Mouse (Mus musculus) heart, embryonic 15.5 days (tissue): ENCODE data around the gene Gng13. TPM values are rescaled to one million over a fixed set of nuclear protein-coding genes. Genes with fewer than 3 reads are reported as not detected.

Experiments
- ATAC-seq: fragments of 200-750 bp; cut with Nextera tagmentation; replicated peaks from 2 replicates; pipeline ENCODE4 v1.8.0; 2017; ENCODE audit warnings: low read depth, moderate TSS enrichment; ENCODE audit not compliant: insufficient number of reproducible peaks, insufficient read depth, low FRiP score
- H3K27ac ChIP-seq: fragments of 300-500 bp; sonication (generic); 2 replicates; pipeline ENCODE4 v1.5.1; 2015; ENCODE audit warnings: mild to moderate bottlenecking, inconsistent platforms
- H3K27me3 ChIP-seq: fragments of 300-500 bp; sonication (generic); 2 replicates; pipeline ENCODE4 v1.6.1; 2015; ENCODE audit warnings: inconsistent platforms
- H3K36me3 ChIP-seq: fragments of 300-500 bp; sonication (generic); 2 replicates; pipeline ENCODE4 v1.6.1; 2015; ENCODE audit warnings: mild to moderate bottlenecking, inconsistent platforms
- H3K4me1 ChIP-seq: fragments of 300-500 bp; sonication (generic); replicated peaks from 2 replicates; pipeline ENCODE4 v1.6.1; 2015; ENCODE audit warnings: inconsistent platforms
- H3K4me2 ChIP-seq: fragments of 300-500 bp; sonication (generic); 2 replicates; pipeline ENCODE4 v1.6.1; 2015; ENCODE audit warnings: inconsistent platforms, mild to moderate bottlenecking, moderate library complexity
- H3K4me3 ChIP-seq: fragments of 300-500 bp; sonication (generic); 2 replicates; pipeline ENCODE4 v1.5.1; 2015; ENCODE audit warnings: mild to moderate bottlenecking, inconsistent platforms
- H3K9ac ChIP-seq: fragments of 300-500 bp; sonication (generic); 2 replicates; pipeline ENCODE4 v1.6.1; 2015; ENCODE audit warnings: mild to moderate bottlenecking, inconsistent platforms
- H3K9me3 ChIP-seq: fragments of 300-500 bp; sonication (generic); replicated peaks from 2 replicates; pipeline ENCODE4 v1.6.1; 2016; ENCODE audit warnings: inconsistent platforms
- WGBS: fragments of 180-500 bp; shearing (Covaris S2); methylation state at CpG from one replicate; pipeline ENCODE4 v1.1.7; 2015; ENCODE audit warnings: mixed read lengths; 5-methylcytosine and 5-hydroxymethylcytosine counted together
- polyA plus RNA-seq: library from polyadenylated mRNA; unstranded; fragments of >200 nt; fragmentation: Nextera tagmentation; extraction: Ambion mirVana; gene quantifications from 2 replicates; pipeline ENCODE4 v1.2.1, GENCODE M21; 2015

Gng13 gene
- 1.0 and 2.0 TPM in 2 replicates for polyA plus RNA-seq

- Histone ChIP-seq H3K4me2 (peak within 1 kb of the TSS; percentile 86), H3K4me1 (peaks cover 16% of the 10 kb centered on the region), H3K4me3 (peak within 1 kb of the TSS; percentile 45), H3K27me3 (peaks cover 32% of the 10 kb centered on the region), H3K27ac (no peak within 1 kb of the TSS), H3K9ac (peak within 1 kb of the TSS; percentile 52), H3K9me3 (no peaks in the 10 kb centered on the region), H3K36me3 (peaks cover 9% of the 10 kb centered on the region; the same call in 1 of the 2 replicates)
- WGBS = 2% methylated on average over 45 of the region's 45 CpGs
- ATAC-seq = peak; percentile 19
Observed at GRCm38 (mm10) chr17:25716711-25717637, at the start of gene Gng13. TSS of gene Gng13 (plus strand) at chr17:25717171.

GRCm38 (mm10) chr17:25668481-25669055, 48.4 kb upstream of the Gng13 start:
- Histone ChIP-seq H3K4me3 (no peak overlapping the region), H3K36me3 (no peaks in the 10 kb centered on the region), H3K9ac (no peak overlapping the region), H3K4me2 (no peak overlapping the region), H3K27me3 (0 out of 2 replicates have a peak, but pooled peaks cover 4% of the 10 kb centered on the region), H3K27ac (no peak overlapping the region), H3K4me1 (no peaks in the 10 kb centered on the region), H3K9me3 (no peaks in the 10 kb centered on the region)
- WGBS = 64% methylated on average over 7 of the region's 7 CpGs
- ATAC-seq = no peak

- H3K9me3 ChIP-seq = no peaks in the 10 kb centered on the region
- no peak overlapping the region for H3K27ac ChIP-seq
- H3K9ac ChIP-seq = no peak overlapping the region
- no peaks in the 10 kb centered on the region for H3K36me3 ChIP-seq
- H3K4me3 ChIP-seq = no peak overlapping the region
- ATAC-seq = no peak
- H3K4me1 ChIP-seq = no peaks in the 10 kb centered on the region
- H3K4me2 ChIP-seq = no peak overlapping the region
- 0 out of 2 replicates have a peak, but pooled peaks cover 4% of the 10 kb centered on the region for H3K27me3 ChIP-seq
Observed at GRCm38 (mm10) chr17:25672982-25673381, 44.0 kb upstream of the Gng13 start.

- H3K27ac ChIP-seq = no peak overlapping the region
- no peak overlapping the region for H3K4me2 ChIP-seq
- H3K27me3 ChIP-seq = peaks cover 3% of the 10 kb centered on the region; the same call in 1 of the 2 replicates
- no peaks in the 10 kb centered on the region for H3K9me3 ChIP-seq
- H3K36me3 ChIP-seq = no peaks in the 10 kb centered on the region
- no peak overlapping the region for H3K9ac ChIP-seq
- no peak for ATAC-seq
- WGBS = 68% methylated on average over 6 of the region's 6 CpGs
- no peak overlapping the region for H3K4me3 ChIP-seq
- H3K4me1 ChIP-seq = no peaks in the 10 kb centered on the region
Observed at GRCm38 (mm10) chr17:25677969-25678368, 39.0 kb upstream of the Gng13 start.

GRCm38 (mm10) chr17:25679818-25680217, 37.2 kb upstream of the Gng13 start:
- ATAC-seq = no peak
- WGBS = 18% methylated on average over 5 of the region's 5 CpGs
- Histone ChIP-seq H3K4me2 (no peak overlapping the region), H3K27ac (no peak overlapping the region), H3K27me3 (peaks cover 3% of the 10 kb centered on the region; the same call in 1 of the 2 replicates), H3K4me1 (no peaks in the 10 kb centered on the region), H3K9me3 (no peaks in the 10 kb centered on the region), H3K36me3 (no peaks in the 10 kb centered on the region), H3K4me3 (no peak overlapping the region), H3K9ac (no peak overlapping the region)

- Histone ChIP-seq H3K4me1 (no peaks in the 10 kb centered on the region), H3K9ac (no peak overlapping the region), H3K27me3 (peaks cover 13% of the 10 kb centered on the region; the same call in 1 of the 2 replicates), H3K36me3 (no peaks in the 10 kb centered on the region), H3K27ac (no peak overlapping the region), H3K4me3 (no peak overlapping the region), H3K4me2 (no peak overlapping the region), H3K9me3 (no peaks in the 10 kb centered on the region)
- 85% methylated on average over 4 of the region's 4 CpGs for WGBS
- no peak for ATAC-seq
Observed at GRCm38 (mm10) chr17:25681636-25682035, 35.3 kb upstream of the Gng13 start.

GRCm38 (mm10) chr17:25686323-25686722, 30.6 kb upstream of the Gng13 start:
- H3K4me3 ChIP-seq = no peak overlapping the region
- no peaks in the 10 kb centered on the region for H3K4me1 ChIP-seq
- H3K4me2 ChIP-seq = no peak overlapping the region
- no peaks in the 10 kb centered on the region for H3K36me3 ChIP-seq
- WGBS = 41% methylated on average over 7 of the region's 7 CpGs
- H3K27me3 ChIP-seq = peaks cover 30% of the 10 kb centered on the region
- H3K27ac ChIP-seq = no peak overlapping the region
- H3K9ac ChIP-seq = no peak overlapping the region
- ATAC-seq = no peak
- no peaks in the 10 kb centered on the region for H3K9me3 ChIP-seq

- Histone ChIP-seq H3K27ac (no peak overlapping the region), H3K9ac (no peak overlapping the region), H3K4me2 (no peak overlapping the region), H3K4me3 (no peak overlapping the region), H3K27me3 (peaks cover 30% of the 10 kb centered on the region), H3K9me3 (no peaks in the 10 kb centered on the region), H3K4me1 (no peaks in the 10 kb centered on the region), H3K36me3 (no peaks in the 10 kb centered on the region)
- ATAC-seq = no peak
- 75% methylated on average over 4 of the region's 4 CpGs for WGBS
Observed at GRCm38 (mm10) chr17:25688922-25689321, 28.0 kb upstream of the Gng13 start.

GRCm38 (mm10) chr17:25696263-25696662, 20.7 kb upstream of the Gng13 start:
- no peak overlapping the region for H3K4me3 ChIP-seq
- WGBS = 25% methylated on average over 1 of the region's 1 CpGs
- H3K9ac ChIP-seq = no peak overlapping the region
- no peaks in the 10 kb centered on the region for H3K9me3 ChIP-seq
- no peaks in the 10 kb centered on the region for H3K36me3 ChIP-seq
- ATAC-seq = no peak
- H3K4me2 ChIP-seq = no peak overlapping the region
- no peaks in the 10 kb centered on the region for H3K4me1 ChIP-seq
- H3K27ac ChIP-seq = no peak overlapping the region
- 0 out of 2 replicates have a peak, but pooled peaks cover 7% of the 10 kb centered on the region for H3K27me3 ChIP-seq

- H3K4me2 ChIP-seq = no peak overlapping the region
- no peaks in the 10 kb centered on the region for H3K36me3 ChIP-seq
- H3K9me3 ChIP-seq = no peaks in the 10 kb centered on the region
- H3K4me1 ChIP-seq = no peaks in the 10 kb centered on the region
- H3K9ac ChIP-seq = no peak overlapping the region
- H3K27me3 ChIP-seq = peaks cover 16% of the 10 kb centered on the region; the same call in 1 of the 2 replicates
- no peak overlapping the region for H3K27ac ChIP-seq
- no peak overlapping the region for H3K4me3 ChIP-seq
- no peak; the same call in 1 of the 2 replicates for ATAC-seq
- 12% methylated on average over 7 of the region's 7 CpGs for WGBS
Observed at GRCm38 (mm10) chr17:25698446-25698845, 18.5 kb upstream of the Gng13 start.

GRCm38 (mm10) chr17:25700863-25701496, 16.0 kb upstream of the Gng13 start:
- Histone ChIP-seq H3K36me3 (no peaks in the 10 kb centered on the region), H3K27ac (no peak overlapping the region), H3K9me3 (no peaks in the 10 kb centered on the region), H3K4me1 (no peaks in the 10 kb centered on the region), H3K27me3 (peaks cover 13% of the 10 kb centered on the region; the same call in 1 of the 2 replicates), H3K9ac (no peak overlapping the region), H3K4me2 (no peak overlapping the region), H3K4me3 (no peak overlapping the region)
- ATAC-seq = no peak
- 56% methylated on average over 9 of the region's 9 CpGs for WGBS
